Comparison of ENCODE assay signal across 21 mouse cellular contexts in genomic region chr11:94697140-94697539, GRCm38 (mm10). TPM values are rescaled to one million over a fixed set of nuclear protein-coding genes. Genes with fewer than 3 reads are reported as not detected.
DNase-seq lines count a peak whose midpoint lies in the region; ATAC-seq and TF ChIP-seq lines count a peak whose summit lies in the region.
"Had no signal": no experiment of that assay in that cellular context is flagged by ENCODE, and none has a peak within 500 bp of the region (broad histone marks: within the 10 kb centered on the region; RNA-seq: fewer than 3 reads in every experiment).

No protein-coding gene starts in this region.

- no peak overlapping the region for H3K9ac ChIP-seq in lung, embryonic 14.5 days
- no peak overlapping the region for H3K9ac ChIP-seq in CH12.LX (ENCODE audit: insufficient read depth, low read depth)
- no peak overlapping the region for H3K9ac ChIP-seq in MEL (ENCODE audit: control insufficient read depth, low read depth, low read length, poor library complexity, severe bottlenecking)
- no peak overlapping the region for H3K9ac ChIP-seq in heart, embryonic 12.5 days
- H3K9ac ChIP-seq: forebrain, embryonic 12.5 days; hindbrain, embryonic 12.5 days had no signal

- no peak for TF ChIP-seq EP300 in CH12.LX (IDR thresholded peaks at IDR 0.05; ENCODE audit: low read length)
- no peak for TF ChIP-seq EP300 in MEL (IDR thresholded peaks at IDR 0.05; ENCODE audit: low read depth in 1 of 2, low read length in 2 of 2)

- H3K9me3 ChIP-seq in lung, embryonic 14.5 days (ENCODE audit: low read depth, low read length) = no peaks in the 10 kb centered on the region
- H3K9me3 ChIP-seq in CH12.LX (replicated peaks; ENCODE audit: low read length) (peaks cover 6% of the 10 kb centered on the region), MEL (replicated peaks; ENCODE audit: insufficient read depth, low read length) (no peaks in the 10 kb centered on the region)
- no peaks in the 10 kb centered on the region for H3K9me3 ChIP-seq in heart, embryonic 12.5 days (replicated peaks)
- H3K9me3 ChIP-seq: forebrain, embryonic 12.5 days; hindbrain, embryonic 12.5 days had no signal

- no peaks in the 10 kb centered on the region for H3K36me3 ChIP-seq in lung, embryonic 14.5 days (ENCODE audit: insufficient read depth)
- H3K36me3 ChIP-seq in CH12.LX (replicated peaks in 1 of 2; ENCODE audit: control insufficient read depth in 1 of 2, insufficient read depth in 1 of 2, low read length in 1 of 2) (no peaks in the 10 kb centered on the region), MEL (ENCODE audit: control insufficient read depth in 1 of 2, insufficient read depth in 2 of 2, low read length in 2 of 2) (no peaks in the 10 kb centered on the region)
- no peaks in the 10 kb centered on the region for H3K36me3 ChIP-seq in heart, embryonic 12.5 days
- H3K36me3 ChIP-seq: forebrain, embryonic 12.5 days; hindbrain, embryonic 12.5 days had no signal

- TF ChIP-seq POLR2A in CH12.LX (IDR thresholded peaks at IDR 0.05; ENCODE audit: low read depth, low read length) (no peak), MEL (IDR thresholded peaks at IDR 0.05; ENCODE audit: control insufficient read depth in 1 of 2, insufficient read depth in 1 of 2, low read depth in 1 of 2, low read length in 2 of 2, poor library complexity in 1 of 2) (no peak)

- TF ChIP-seq RAD21 in CH12.LX (IDR thresholded peaks at IDR 0.05; ENCODE audit: low read depth, low read length) = peak; percentile 21
- peak; percentile 15 for TF ChIP-seq RAD21 in MEL (IDR thresholded peaks at IDR 0.05; ENCODE audit: low read depth, low read length)

- H3K4me2 ChIP-seq in lung, embryonic 14.5 days = no peak overlapping the region
- no peak overlapping the region for H3K4me2 ChIP-seq in CH12.LX (ENCODE audit: insufficient read depth, low read depth, poor library complexity, severe bottlenecking)
- H3K4me2 ChIP-seq in heart, embryonic 12.5 days = no peak overlapping the region
- H3K4me2 ChIP-seq: forebrain, embryonic 12.5 days; hindbrain, embryonic 12.5 days had no signal

- H3K27me3 ChIP-seq in lung, embryonic 14.5 days (ENCODE audit: insufficient read depth, low read length) = 0 out of 2 replicates have a peak, but pooled peaks cover 4% of the 10 kb centered on the region
- no peaks in the 10 kb centered on the region for H3K27me3 ChIP-seq in CH12.LX (replicated peaks)
- H3K27me3 ChIP-seq in MEL (ENCODE audit: control insufficient read depth in 1 of 2, insufficient read depth in 2 of 2, low read length in 2 of 2) = peaks cover 39 to 42% of the 10 kb centered on the region in 2 experiments
- H3K27me3 ChIP-seq in heart, embryonic 12.5 days (replicated peaks) = no peaks in the 10 kb centered on the region; the same call in 1 of the 2 replicates
- H3K27me3 ChIP-seq: forebrain, embryonic 12.5 days; hindbrain, embryonic 12.5 days had no signal

- H3K27ac ChIP-seq in lung, embryonic 14.5 days (ENCODE audit: low read depth) = no peak overlapping the region
- H3K27ac ChIP-seq in CH12.LX (ENCODE audit: insufficient read depth, low read depth) = peak overlapping the region; percentile 47; the same call in 1 of the 2 replicates
- no peak overlapping the region for H3K27ac ChIP-seq in MEL (ENCODE audit: control insufficient read depth, low read depth, low read length)
- H3K27ac ChIP-seq in heart, embryonic 12.5 days (ENCODE audit: poor library complexity, severe bottlenecking) = no peak overlapping the region
- H3K27ac ChIP-seq: forebrain, embryonic 12.5 days; hindbrain, embryonic 12.5 days had no signal

- H3K79me2 ChIP-seq in CH12.LX (replicated peaks; ENCODE audit: control insufficient read depth, extremely low read depth, insufficient read depth, poor library complexity, severe bottlenecking) = no peaks in the 10 kb centered on the region
- no peaks in the 10 kb centered on the region for H3K79me2 ChIP-seq in MEL (ENCODE audit: control insufficient read depth, insufficient read depth, low read length, poor library complexity)

- peaks cover 2% of the 10 kb centered on the region; the same call in 1 of the 2 replicates for H3K4me1 ChIP-seq in lung, embryonic 14.5 days (ENCODE audit: insufficient read depth)
- H3K4me1 ChIP-seq in CH12.LX (ENCODE audit: control insufficient read depth in 1 of 2, insufficient read depth in 2 of 2) = peaks cover 23 to 65% of the 10 kb centered on the region in 2 experiments
- no peaks in the 10 kb centered on the region for H3K4me1 ChIP-seq in MEL (ENCODE audit: control insufficient read depth in 1 of 2, insufficient read depth in 2 of 2, low read length in 2 of 2)
- H3K4me1 ChIP-seq in heart, embryonic 12.5 days (replicated peaks) = peaks cover 9% of the 10 kb centered on the region

- WGBS in lung, embryonic 14.5 days = 91% methylated on average over 2 of the region's 2 CpGs
- WGBS in heart, embryonic 12.5 days = 86% methylated on average over 2 of the region's 2 CpGs

- dilution Hi-C loops in CH12.LX (cut with MboI; ENCODE audit: extremely low pct_ligation_motif_present, extremely low pct_unique_long_range_greater_than_20kb, low sequenced_read_pairs) = no loop called here

- no peak for DNase-seq in lung, embryonic 14.5 days
- DNase-seq in lung, postnatal 10 days = no peak
- peak; percentile 42 for DNase-seq in CH12.LX (ENCODE audit: extremely low read depth)
- DNase-seq in MEL (ENCODE audit: low read depth, low spot score) = no peak
- DNase-seq in thymus, postnatal 0 days (ENCODE audit: low spot score) = peak; percentile 43
- no peak for DNase-seq in spleen, postnatal 14 days (ENCODE audit: low spot score in 2 of 2)
- DNase-seq: cerebellum, postnatal 36 days; gastrocnemius, postnatal 10 days; heart, adult 18-20 months; kidney, adult 11 months; kidney, postnatal 10 days; lung, adult 2 months; right cerebral cortex, postnatal 14 days had no signal

- no peak overlapping the region for H3K4me3 ChIP-seq in lung, embryonic 14.5 days (ENCODE audit: low read depth, low read length)
- no peak overlapping the region for H3K4me3 ChIP-seq in CH12.LX (replicated peaks in 1 of 3; ENCODE audit: low read depth in 2 of 3, low read length in 2 of 3, poor library complexity in 1 of 3)
- H3K4me3 ChIP-seq in MEL (ENCODE audit: control insufficient read depth in 1 of 2, insufficient read depth in 1 of 2, low read depth in 2 of 2, low read length in 2 of 2) = no peak overlapping the region
- no peak overlapping the region for H3K4me3 ChIP-seq in heart, embryonic 12.5 days
- H3K4me3 ChIP-seq: forebrain, embryonic 12.5 days; hindbrain, embryonic 12.5 days had no signal

- no peak for ATAC-seq in lung, embryonic 14.5 days (ENCODE audit: insufficient read depth)
- no peak for ATAC-seq in heart, embryonic 12.5 days (ENCODE audit: insufficient number of reproducible peaks, low FRiP score)

- peak; percentile 33; the same call in 1 of the 2 replicates for TF ChIP-seq CTCF in lung, embryonic 14.5 days (IDR thresholded peaks at IDR 0.05; ENCODE audit: low read depth)
- TF ChIP-seq CTCF in CH12.LX (conservative IDR thresholded peaks at IDR 0.05 in 1 of 2, IDR thresholded peaks at IDR 0.05 in 1 of 2; ENCODE audit: low read depth in 2 of 2, low read length in 2 of 2) = peak; percentile 30 to 51; a peak in 3 of 4 replicates
- peak; percentile 16 to 30 (median 30); a peak in 4 of 6 replicates for TF ChIP-seq CTCF in MEL (IDR thresholded peaks at IDR 0.05 in 2 of 3, conservative IDR thresholded peaks at IDR 0.05 in 1 of 3; ENCODE audit: control insufficient read depth in 1 of 3, insufficient read depth in 1 of 3, low read depth in 2 of 3, low read length in 3 of 3, poor library complexity in 1 of 3, severe bottlenecking in 1 of 3)

- in situ Hi-C loops in CH12.LX (cut with MboI; ENCODE audit: low pct_ligation_motif_present, low pct_unique_long_range_greater_than_20kb, low sequenced_read_pairs) = no loop called here

RNA-seq across cellular contexts. Expression of gene Gm11541, which starts 7.2 kb away (rescaled TPM):
- 1.5 and 2.0 TPM in 2 replicates for polyA plus RNA-seq in lung, embryonic 14.5 days (2014; fragmentation: Nextera tagmentation; extraction: Ambion mirVana)
- total RNA-seq in CH12.LX (2012; rRNA removed) (not detected in 2 replicates), CH12.LX (2014; rRNA removed) (0.17 TPM in 1 of 2 replicates, not detected in the other), MEL (2012; rRNA removed) (not detected in 2 replicates)
- polyA plus RNA-seq in CH12.LX (2012; ENCODE audit: insufficient read length, low read depth) (not detected in 2 replicates), MEL (2012; ENCODE audit: insufficient read depth in 1 of 2, insufficient read length in 2 of 2, low read depth in 1 of 2, low replicate concordance in 2 of 2, missing spikeins in 1 of 2) (not detected)
- polyA plus RNA-seq in thymus, postnatal 0 days (2015; fragmentation: Nextera tagmentation; extraction: Ambion mirVana) = 0.08 and 0.13 TPM in 2 replicates
- polyA plus RNA-seq in heart, embryonic 12.5 days (2016; fragmentation: Nextera tagmentation; extraction: Ambion mirVana) = not detected in 2 replicates
- total RNA-seq: gastrocnemius, postnatal 10 days; heart, adult 18-20 months; left cerebral cortex, adult 8-10 months; megakaryocyte, adult 5-6 weeks had no signal
- polyA plus RNA-seq: forebrain, embryonic 12.5 days; frontal cortex, adult 2 months; lung, adult 2 months; neural tube, embryonic 11.5 days had no signal

RNA-seq across cellular contexts. Expression of gene Xylt2, which starts 19.8 kb away (rescaled TPM):
- 25.0 and 31.5 TPM in 2 replicates for polyA plus RNA-seq in lung, embryonic 14.5 days (2014; fragmentation: Nextera tagmentation; extraction: Ambion mirVana)
- total RNA-seq in CH12.LX (2012; rRNA removed) (15.5 and 20.2 TPM in 2 replicates), CH12.LX (2014; rRNA removed) (10.1 and 11.2 TPM in 2 replicates), MEL (2012; rRNA removed) (8.4 and 10.1 TPM in 2 replicates)
- polyA plus RNA-seq in CH12.LX (2012; ENCODE audit: insufficient read length, low read depth) (15.2 and 16.3 TPM in 2 replicates), MEL (2012; ENCODE audit: insufficient read depth in 1 of 2, insufficient read length in 2 of 2, low read depth in 1 of 2, low replicate concordance in 2 of 2, missing spikeins in 1 of 2) (10 to 100 TPM in 1 of 2 experiments, not detected in 1; 12.4 TPM)
- 13.0 and 15.4 TPM in 2 replicates for polyA plus RNA-seq in thymus, postnatal 0 days (2015; fragmentation: Nextera tagmentation; extraction: Ambion mirVana)
- polyA plus RNA-seq in heart, embryonic 12.5 days (2016; fragmentation: Nextera tagmentation; extraction: Ambion mirVana) = 16.4 and 17.8 TPM in 2 replicates

RNA-seq across cellular contexts. Expression of gene Eme1, which starts 43.4 kb away (rescaled TPM):
- polyA plus RNA-seq in lung, embryonic 14.5 days (2014; fragmentation: Nextera tagmentation; extraction: Ambion mirVana) = 30.0 and 35.4 TPM in 2 replicates
- 36.8 and 46.9 TPM in 2 replicates for total RNA-seq in CH12.LX (2012; rRNA removed)
- total RNA-seq in CH12.LX (2014; rRNA removed) = 38.4 and 40.8 TPM in 2 replicates
- 45.9 and 55.2 TPM in 2 replicates for polyA plus RNA-seq in CH12.LX (2012; ENCODE audit: insufficient read length, low read depth)
- 43.8 and 54.9 TPM in 2 replicates for total RNA-seq in MEL (2012; rRNA removed)
- polyA plus RNA-seq in MEL (2012; ENCODE audit: insufficient read depth in 1 of 2, insufficient read length in 2 of 2, low read depth in 1 of 2, low replicate concordance in 2 of 2, missing spikeins in 1 of 2) = 10 to 100 TPM in 1 of 2 experiments, not detected in 1; 41.8 TPM
- 16.2 and 16.8 TPM in 2 replicates for polyA plus RNA-seq in thymus, postnatal 0 days (2015; fragmentation: Nextera tagmentation; extraction: Ambion mirVana)
- polyA plus RNA-seq in heart, embryonic 12.5 days (2016; fragmentation: Nextera tagmentation; extraction: Ambion mirVana) = 15.3 and 15.9 TPM in 2 replicates

RNA-seq across cellular contexts. Expression of gene Mrpl27, which starts 43.6 kb away (rescaled TPM):
- polyA plus RNA-seq in lung, embryonic 14.5 days (2014; fragmentation: Nextera tagmentation; extraction: Ambion mirVana) = 137 TPM in 2 replicates
- total RNA-seq in CH12.LX (2012; rRNA removed) (104 and 114 TPM in 2 replicates), CH12.LX (2014; rRNA removed) (128 and 139 TPM in 2 replicates), MEL (2012; rRNA removed) (114 and 129 TPM in 2 replicates)
- polyA plus RNA-seq in CH12.LX (2012; ENCODE audit: insufficient read length, low read depth) (86.6 and 95.2 TPM in 2 replicates), MEL (2012; ENCODE audit: insufficient read depth in 1 of 2, insufficient read length in 2 of 2, low read depth in 1 of 2, low replicate concordance in 2 of 2, missing spikeins in 1 of 2) (100 to 1,000 TPM in 1 of 2 experiments, not detected in 1; 102 TPM)
- 109 and 134 TPM in 2 replicates for polyA plus RNA-seq in thymus, postnatal 0 days (2015; fragmentation: Nextera tagmentation; extraction: Ambion mirVana)
- polyA plus RNA-seq in heart, embryonic 12.5 days (2016; fragmentation: Nextera tagmentation; extraction: Ambion mirVana) = 123 and 128 TPM in 2 replicates

RNA-seq across cellular contexts. Expression of gene Cdc34b, which starts 44.4 kb away (rescaled TPM):
- polyA plus RNA-seq in lung, embryonic 14.5 days (2014; fragmentation: Nextera tagmentation; extraction: Ambion mirVana) = 0.20 and 0.21 TPM in 2 replicates
- 0.21 TPM in 1 of 2 replicates, not detected in the other for total RNA-seq in CH12.LX (2012; rRNA removed)
- 0.19 TPM in 1 of 2 replicates, not detected in the other for total RNA-seq in CH12.LX (2014; rRNA removed)
- polyA plus RNA-seq in CH12.LX (2012; ENCODE audit: insufficient read length, low read depth) = not detected in 2 replicates
- 0.16 and 0.19 TPM in 2 replicates for total RNA-seq in MEL (2012; rRNA removed)
- polyA plus RNA-seq in MEL (2012; ENCODE audit: insufficient read depth in 1 of 2, insufficient read length in 2 of 2, low read depth in 1 of 2, low replicate concordance in 2 of 2, missing spikeins in 1 of 2) = under 1 TPM in 1 of 2 experiments, not detected in 1; 0.29 TPM
- polyA plus RNA-seq in thymus, postnatal 0 days (2015; fragmentation: Nextera tagmentation; extraction: Ambion mirVana) = 0.12 TPM in 1 of 2 replicates, not detected in the other
- polyA plus RNA-seq in heart, embryonic 12.5 days (2016; fragmentation: Nextera tagmentation; extraction: Ambion mirVana) = not detected in 2 replicates
- total RNA-seq: megakaryocyte, adult 5-6 weeks had no signal
- polyA plus RNA-seq: heart, postnatal 0 days; neural tube, embryonic 11.5 days had no signal

Comparison
In these comparisons a context has a peak if more than half of its experiments do, and no peak if none do; other contexts are left out.
1. DNase-seq: peak in CH12.LX (single experiment) and thymus, postnatal 0 days (single experiment); none in lung, embryonic 14.5 days (single experiment), lung, postnatal 10 days (single experiment), MEL (single experiment) and spleen, postnatal 14 days (0 of 2).
2. Peak in every context shown above with its lines, with median percentiles within 50 percentile points of each other: CTCF ChIP-seq.